Comparison of ENCODE assay signal across 17 mouse cellular contexts in genomic region chr3:138864166-138864648, GRCm38 (mm10).
DNase-seq lines count a peak whose midpoint lies in the region; ATAC-seq and TF ChIP-seq lines count a peak whose summit lies in the region.
"Had no signal": no experiment of that assay in that cellular context is flagged by ENCODE, and none has a peak within 500 bp of the region (broad histone marks: within the 10 kb centered on the region; RNA-seq: fewer than 3 reads in every experiment).

No protein-coding gene starts in this region.

- no peaks in the 10 kb centered on the region for H3K36me3 ChIP-seq in lung, embryonic 16.5 days (ENCODE audit: control insufficient read depth, insufficient read depth, low read length)
- H3K36me3 ChIP-seq in kidney, adult 2 months (ENCODE audit: control insufficient read depth, insufficient read depth, low read length), result no peaks in the 10 kb centered on the region
- H3K36me3 ChIP-seq: forebrain, embryonic 15.5 days; G1E; neural tube, embryonic 13.5 days had no signal

- H3K9ac ChIP-seq in lung, embryonic 16.5 days (ENCODE audit: low read length), result no peak overlapping the region
- H3K9ac ChIP-seq: forebrain, embryonic 15.5 days; hindbrain, embryonic 13.5 days; neural tube, embryonic 13.5 days had no signal

- H3K4me3 ChIP-seq in cerebellum, adult 2 months (replicated peaks; ENCODE audit: insufficient read depth, low read depth, low read length), result no peak overlapping the region
- no peak overlapping the region for H3K4me3 ChIP-seq in lung, embryonic 16.5 days (ENCODE audit: low read length)
- H3K4me3 ChIP-seq in kidney, adult 2 months (ENCODE audit: insufficient read depth, low read depth, low read length), result no peak overlapping the region
- H3K4me3 ChIP-seq: forebrain, embryonic 15.5 days; heart, adult 2 months; hindbrain, embryonic 13.5 days; neural tube, embryonic 13.5 days had no signal

- H3K27me3 ChIP-seq in cerebellum, adult 2 months (ENCODE audit: control insufficient read depth, insufficient read depth, low read length), result no peaks in the 10 kb centered on the region
- H3K27me3 ChIP-seq in lung, embryonic 16.5 days (ENCODE audit: control insufficient read depth, insufficient read depth, low read depth, low read length), result no peaks in the 10 kb centered on the region
- H3K27me3 ChIP-seq in kidney, adult 2 months (replicated peaks; ENCODE audit: control insufficient read depth, insufficient read depth, low read length), result no peaks in the 10 kb centered on the region
- H3K27me3 ChIP-seq: forebrain, embryonic 15.5 days; hindbrain, embryonic 13.5 days; neural tube, embryonic 13.5 days had no signal

- no peak for TF ChIP-seq POLR2A in cerebellum, adult 2 months (IDR thresholded peaks at IDR 0.05; ENCODE audit: borderline replicate concordance, insufficient read depth, low read length)
- TF ChIP-seq POLR2A in kidney, adult 2 months (IDR thresholded peaks at IDR 0.05; ENCODE audit: low read depth, low read length), result no peak

- peaks cover 4% of the 10 kb centered on the region; the same call in 1 of the 2 replicates for H3K9me3 ChIP-seq in lung, embryonic 16.5 days (ENCODE audit: control insufficient read depth, low read length)
- H3K9me3 ChIP-seq: forebrain, embryonic 15.5 days; G1E; hindbrain, embryonic 13.5 days had no signal

- peak overlapping the region; percentile 66 for H3K27ac ChIP-seq in cerebellum, adult 2 months (ENCODE audit: insufficient read depth, low read length)
- peak overlapping the region; percentile 67 for H3K27ac ChIP-seq in lung, embryonic 16.5 days (ENCODE audit: low read length)
- no peak overlapping the region for H3K27ac ChIP-seq in kidney, adult 2 months (ENCODE audit: insufficient read depth, low read depth, low read length)
- H3K27ac ChIP-seq: forebrain, embryonic 15.5 days; heart, adult 2 months; neural tube, embryonic 13.5 days had no signal

- no peak for TF ChIP-seq CTCF in cerebellum, adult 2 months (IDR thresholded peaks at IDR 0.05; ENCODE audit: borderline replicate concordance, insufficient read depth, low read depth, low read length)
- TF ChIP-seq CTCF in kidney, adult 2 months (conservative IDR thresholded peaks at IDR 0.05; ENCODE audit: insufficient read depth, insufficient read length, low read depth, low read length), result no peak

- H3K4me2 ChIP-seq in lung, embryonic 16.5 days (ENCODE audit: low read depth, low read length), result no peak overlapping the region
- H3K4me2 ChIP-seq: forebrain, embryonic 15.5 days; hindbrain, embryonic 13.5 days; neural tube, embryonic 13.5 days had no signal

- peaks cover 42% of the 10 kb centered on the region for H3K4me1 ChIP-seq in cerebellum, adult 2 months (ENCODE audit: control insufficient read depth, insufficient read depth, low read length)
- peaks cover 43% of the 10 kb centered on the region for H3K4me1 ChIP-seq in lung, embryonic 16.5 days (replicated peaks; ENCODE audit: control insufficient read depth, insufficient read depth, low read length)
- H3K4me1 ChIP-seq in kidney, adult 2 months (ENCODE audit: control insufficient read depth, insufficient read depth, low read length), result no peaks in the 10 kb centered on the region

- intact Hi-C loops in heart, postnatal 36 days (cut with DNase I), result no loop called here

- 44% methylated on average over 12 of the region's 12 CpGs for WGBS in cerebellum, adult 2 months
- WGBS in lung, embryonic 16.5 days, result 60% methylated on average over 12 of the region's 12 CpGs
- whole genome bisulfite sequencing in kidney, adult 2 months, result 87% methylated on average over 12 of the region's 12 CpGs

- no peak for DNase-seq in cerebellum, adult 2 months
- DNase-seq in cerebellum, postnatal 14 days, result no peak
- DNase-seq in lung, postnatal 36 days, result no peak
- DNase-seq in induced T-regulatory cell, adult 2 months (ENCODE audit: low read depth), result peak; percentile 27
- DNase-seq in spleen, postnatal 14 days (ENCODE audit: low spot score in 2 of 2), result no peak
- no peak for DNase-seq in heart, postnatal 36 days
- DNase-seq in kidney, adult 2 months, result no peak
- DNase-seq: cerebellum, postnatal 25 days; heart, adult 2 months; kidney, postnatal 10 days; right cerebral cortex, postnatal 4 days had no signal

- ATAC-seq in lung, embryonic 16.5 days (ENCODE audit: low read depth), result peak; percentile 53
- ATAC-seq: forebrain, embryonic 15.5 days; intestine, postnatal 0 days had no signal
